8 mouse cellular contexts compared by ENCODE assay signal in genomic region chr12:105337290-105338005, GRCm38 (mm10). TPM values are rescaled to one million over a fixed set of nuclear protein-coding genes. Genes with fewer than 3 reads are reported as not detected.
DNase-seq lines count a peak whose midpoint lies in the region; ATAC-seq and TF ChIP-seq lines count a peak whose summit lies in the region.

No protein-coding gene starts in this region.

- no peaks in the 10 kb centered on the region for H3K9me3 ChIP-seq in limb, embryonic 13.5 days
- no peaks in the 10 kb centered on the region for H3K9me3 ChIP-seq in stomach, postnatal 0 days (ENCODE audit: control insufficient read depth, low read length)

- ATAC-seq in cerebellum, adult (ENCODE audit: insufficient number of reproducible peaks, low FRiP score, low TSS enrichment): no peak; the same call in 1 of the 2 replicates
- peak; percentile 10; the same call in 1 of the 2 replicates for ATAC-seq in limb, embryonic 13.5 days (ENCODE audit: low FRiP score, low read depth)
- 0 out of 2 replicates have a peak, but pooled peaks have one; percentile 5 for ATAC-seq in stomach, postnatal 0 days (ENCODE audit: low FRiP score, low TSS enrichment)

- peak; percentile 53 to 69 for DNase-seq in cerebellum, adult 18-20 months
- DNase-seq in right cerebral cortex, postnatal 4 days: peak; percentile 43
- no peak for DNase-seq in right cerebral cortex, postnatal 10 days (ENCODE audit: low spot score in 2 of 2)
- DNase-seq in stomach, postnatal 0 days (ENCODE audit: low spot score): no peak
- no peak for DNase-seq in ovary, postnatal 36 days (ENCODE audit: low spot score)
- no peak for DNase-seq in lung, postnatal 25 days (ENCODE audit: low spot score)

- H3K4me3 ChIP-seq in limb, embryonic 13.5 days: peak overlapping the region; percentile 69
- peak overlapping the region; percentile 49 for H3K4me3 ChIP-seq in stomach, postnatal 0 days (ENCODE audit: low read depth, low read length)

- no peaks in the 10 kb centered on the region for H3K36me3 ChIP-seq in limb, embryonic 13.5 days
- no peaks in the 10 kb centered on the region for H3K36me3 ChIP-seq in stomach, postnatal 0 days (ENCODE audit: control insufficient read depth, insufficient read depth, low read length)

- H3K4me1 ChIP-seq in limb, embryonic 13.5 days: peaks cover 19% of the 10 kb centered on the region
- H3K4me1 ChIP-seq in stomach, postnatal 0 days (replicated peaks; ENCODE audit: control insufficient read depth, insufficient read depth): no peaks in the 10 kb centered on the region

- no peak for TF ChIP-seq EP300 in stomach, postnatal 0 days (optimal IDR thresholded peaks at IDR 0.05)

- TF ChIP-seq CTCF in stomach, postnatal 0 days (IDR thresholded peaks at IDR 0.05; ENCODE audit: low read depth): no peak

- peaks cover 64% of the 10 kb centered on the region for H3K27me3 ChIP-seq in limb, embryonic 13.5 days
- peaks cover 8% of the 10 kb centered on the region; the same call in 1 of the 2 replicates for H3K27me3 ChIP-seq in stomach, postnatal 0 days (ENCODE audit: control insufficient read depth, insufficient read depth, low read length)

- H3K4me2 ChIP-seq in limb, embryonic 13.5 days (replicated peaks): peak overlapping the region; percentile 99
- peak overlapping the region; percentile 91 for H3K4me2 ChIP-seq in stomach, postnatal 0 days (replicated peaks; ENCODE audit: low read depth)

- 2% methylated on average over 30 of the region's 31 CpGs for WGBS in limb, embryonic 13.5 days
- 4% methylated on average over 31 of the region's 31 CpGs for WGBS in stomach, postnatal 0 days

- no peak overlapping the region for H3K27ac ChIP-seq in limb, embryonic 13.5 days
- no peak overlapping the region for H3K27ac ChIP-seq in stomach, postnatal 0 days (replicated peaks)

- H3K9ac ChIP-seq in limb, embryonic 13.5 days: peak overlapping the region; percentile 65
- H3K9ac ChIP-seq in stomach, postnatal 0 days (ENCODE audit: low read length): no peak overlapping the region

RNA-seq across cellular contexts. Expression of gene Tunar, which starts 3.8 kb away (rescaled TPM):
- polyA plus RNA-seq in limb, embryonic 13.5 days (2015; fragmentation: Nextera tagmentation; extraction: Ambion mirVana): 0.24 and 0.36 TPM in 2 replicates
- polyA plus RNA-seq in stomach, postnatal 0 days (2015; fragmentation: Nextera tagmentation; extraction: Ambion mirVana): 0.06 and 0.07 TPM in 2 replicates

Comparison
In these comparisons a context has a peak if more than half of its experiments do, and no peak if none do; other contexts are left out.
1. DNase-seq: peak in cerebellum, adult 18-20 months (2 of 2) and right cerebral cortex, postnatal 4 days (single experiment); none in right cerebral cortex, postnatal 10 days (0 of 2), stomach, postnatal 0 days (single experiment), ovary, postnatal 36 days (single experiment) and lung, postnatal 25 days (single experiment).